ENCODE assay signal across 8 mouse cellular contexts in the genomic region with DNA sequence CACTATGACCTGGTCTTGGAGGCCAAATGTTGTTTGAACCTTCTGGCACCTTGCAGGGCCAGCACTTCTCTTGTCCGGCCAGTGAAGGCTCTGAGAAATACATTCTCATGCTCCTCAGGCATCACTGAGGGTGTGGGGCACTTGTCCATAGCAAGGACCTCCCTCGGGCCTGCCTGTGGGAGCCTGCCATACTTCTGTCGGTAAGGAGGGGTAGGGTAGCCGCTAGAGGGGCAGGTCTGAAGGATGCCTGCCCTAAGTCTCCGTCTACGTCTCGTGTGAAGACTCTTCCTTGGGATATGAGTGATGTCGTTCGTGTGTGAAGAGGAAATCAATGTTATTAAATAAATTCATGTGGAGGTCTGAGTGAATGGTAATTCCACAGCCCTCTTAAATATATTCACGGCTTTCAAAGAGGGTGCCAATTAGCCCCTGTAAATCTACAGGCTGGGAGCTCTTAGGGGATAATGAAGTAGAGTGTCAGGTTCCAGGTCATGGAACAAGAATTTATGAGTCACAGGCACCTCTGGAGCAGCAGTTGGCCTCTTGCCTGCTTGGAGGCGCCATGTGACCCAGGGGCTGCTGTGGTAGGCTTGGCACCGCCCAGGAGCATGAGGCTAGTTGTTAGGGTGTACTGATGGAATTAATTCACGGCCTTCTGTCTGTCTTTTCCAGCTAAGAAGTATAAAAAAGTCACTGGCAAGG.
DNase-seq lines count a peak whose midpoint lies in the region; ATAC-seq lines count a peak whose summit lies in the region.
"Had no signal": no experiment of that assay in that cellular context is flagged by ENCODE, and none has a peak within 500 bp of the region (broad histone marks: within the 10 kb centered on the region; RNA-seq: fewer than 3 reads in every experiment).

No protein-coding gene starts in this region.

- H3K4me3 ChIP-seq in limb, embryonic 13.5 days = no peak overlapping the region
- no peak overlapping the region for H3K4me3 ChIP-seq in midbrain, embryonic 16.5 days (ENCODE audit: low read depth, low read length)
- H3K4me3 ChIP-seq: liver, embryonic 15.5 days had no signal

- WGBS in limb, embryonic 13.5 days = 28% methylated on average over 13 of the region's 13 CpGs
- WGBS in midbrain, embryonic 16.5 days = 78% methylated on average over 13 of the region's 13 CpGs

- intact Hi-C loops in heart, postnatal 14 days (cut with DNase I) = no loop called here
- intact Hi-C loops in left cerebral cortex, postnatal 25 days (cut with DNase I) = no loop called here

- peaks cover 28% of the 10 kb centered on the region for H3K36me3 ChIP-seq in limb, embryonic 13.5 days
- no peaks in the 10 kb centered on the region for H3K36me3 ChIP-seq in midbrain, embryonic 16.5 days (ENCODE audit: control insufficient read depth, insufficient read depth, low read length)
- H3K36me3 ChIP-seq: liver, embryonic 15.5 days had no signal

- H3K27ac ChIP-seq in limb, embryonic 13.5 days = 0 out of 2 replicates have a peak overlapping the region, but pooled peaks have one; percentile 53
- H3K27ac ChIP-seq in midbrain, embryonic 16.5 days (ENCODE audit: low read length) = no peak overlapping the region
- H3K27ac ChIP-seq: liver, embryonic 15.5 days had no signal

- peak; percentile 88 for ATAC-seq in limb, embryonic 13.5 days (ENCODE audit: low FRiP score, low read depth)
- ATAC-seq in midbrain, embryonic 16.5 days = no peak
- no peak for ATAC-seq in granulocyte monocyte progenitor cell, adult 5-6 weeks (replicated peaks; ENCODE audit: poor library complexity, severe bottlenecking)

- peak; percentile 77 for DNase-seq in MN1 (ENCODE audit: low spot score)
- peak; percentile 66 for DNase-seq in adrenal gland, postnatal 25 days
- peak; percentile 49 to 68 for DNase-seq in heart, postnatal 14 days
- no peak for DNase-seq in left cerebral cortex, postnatal 25 days (ENCODE audit: low spot score in 2 of 2)

- H3K27me3 ChIP-seq in limb, embryonic 13.5 days = no peaks in the 10 kb centered on the region
- peaks cover 4% of the 10 kb centered on the region for H3K27me3 ChIP-seq in midbrain, embryonic 16.5 days (ENCODE audit: control insufficient read depth, insufficient read depth, low read depth, low read length)
- H3K27me3 ChIP-seq: liver, embryonic 15.5 days had no signal

- no peaks in the 10 kb centered on the region for H3K9me3 ChIP-seq in limb, embryonic 13.5 days
- H3K9me3 ChIP-seq in midbrain, embryonic 16.5 days (replicated peaks; ENCODE audit: control insufficient read depth, low read length, poor library complexity, severe bottlenecking) = no peaks in the 10 kb centered on the region
- H3K9me3 ChIP-seq: liver, embryonic 15.5 days had no signal

- H3K4me2 ChIP-seq in limb, embryonic 13.5 days (replicated peaks) = no peak overlapping the region; the same call in 1 of the 2 replicates
- no peak overlapping the region for H3K4me2 ChIP-seq in midbrain, embryonic 16.5 days (ENCODE audit: low read length)
- H3K4me2 ChIP-seq: liver, embryonic 15.5 days had no signal

- peaks cover 35% of the 10 kb centered on the region for H3K4me1 ChIP-seq in limb, embryonic 13.5 days
- H3K4me1 ChIP-seq in midbrain, embryonic 16.5 days (ENCODE audit: control insufficient read depth, insufficient read depth, low read length) = no peaks in the 10 kb centered on the region
- H3K4me1 ChIP-seq: liver, embryonic 15.5 days had no signal

- H3K9ac ChIP-seq in limb, embryonic 13.5 days = no peak overlapping the region
- no peak overlapping the region for H3K9ac ChIP-seq in midbrain, embryonic 16.5 days (ENCODE audit: low read depth, low read length)
- H3K9ac ChIP-seq: liver, embryonic 15.5 days had no signal

Comparison
In these comparisons a context has a peak if more than half of its experiments do, and no peak if none do; other contexts are left out.
1. DNase-seq: peak in MN1 (single experiment), adrenal gland, postnatal 25 days (single experiment) and heart, postnatal 14 days (2 of 2); none in left cerebral cortex, postnatal 25 days (0 of 2).